Mouse (Mus musculus) CD8-positive naive resting alpha-beta T cell, adult 2 months (primary cell): ENCODE measurements around the gene Tmem50b.
"Not testable (repeated sequence)": the region's sequence is repeated elsewhere in the genome, so short reads cannot be mapped to it uniquely, and the experiment has no call there.

Source experiments
- DNase-seq, 2 experiments: peaks; one replicate each; pipeline ENCODE4 v3.0.0; 2022; ENCODE audit warnings: low read depth in 2 of 2, low spot score in 2 of 2

The Tmem50b gene

GRCm38 (mm10) chr16:91541573-91542081 lies 56.0 kb downstream of the Tmem50b start:
- DNase-seq, result no peak

DNA sequence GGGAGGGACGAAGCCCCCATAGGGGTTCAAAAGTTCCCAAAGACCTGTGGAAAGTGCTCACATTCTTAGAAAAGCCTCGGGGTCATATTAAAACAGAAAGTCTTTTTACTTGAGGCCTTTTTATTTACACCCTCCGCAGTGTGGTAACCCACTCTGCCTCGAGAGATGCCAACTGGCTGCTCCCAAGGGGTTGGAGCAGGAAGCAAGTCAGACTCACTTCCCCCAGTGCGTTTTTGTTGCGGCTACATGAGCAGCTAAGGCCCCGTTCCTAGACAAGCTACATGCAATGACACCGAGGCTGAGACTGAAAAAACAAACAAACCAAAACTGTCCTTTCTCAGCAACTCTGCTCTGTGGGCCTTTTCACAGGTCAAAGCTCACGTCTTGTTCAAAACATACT lies 59.1 kb downstream of the Tmem50b start:
- DNase-seq, result peak; percentile 33 to 53

DNA sequence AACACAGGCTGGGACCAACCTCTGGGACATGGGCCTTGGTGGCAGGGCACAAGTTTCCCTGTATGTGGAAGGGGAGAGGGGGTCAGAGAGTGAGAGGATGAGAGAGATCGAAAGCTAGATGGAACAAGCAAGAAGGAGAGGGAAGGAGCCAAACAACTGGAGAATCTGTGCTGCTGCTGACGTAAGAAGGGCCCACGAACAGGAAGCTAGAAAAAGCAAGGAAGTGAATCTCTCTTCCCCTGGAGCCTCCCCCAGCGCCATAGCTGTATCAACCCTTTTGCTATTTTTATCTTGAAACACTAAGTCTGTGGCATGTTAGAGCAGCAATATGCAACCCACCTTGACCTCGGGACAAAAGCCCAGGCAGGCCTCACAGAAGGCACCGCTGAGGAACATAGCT lies 59.5 kb downstream of the Tmem50b start:
- DNase-seq, result no peak

DNA sequence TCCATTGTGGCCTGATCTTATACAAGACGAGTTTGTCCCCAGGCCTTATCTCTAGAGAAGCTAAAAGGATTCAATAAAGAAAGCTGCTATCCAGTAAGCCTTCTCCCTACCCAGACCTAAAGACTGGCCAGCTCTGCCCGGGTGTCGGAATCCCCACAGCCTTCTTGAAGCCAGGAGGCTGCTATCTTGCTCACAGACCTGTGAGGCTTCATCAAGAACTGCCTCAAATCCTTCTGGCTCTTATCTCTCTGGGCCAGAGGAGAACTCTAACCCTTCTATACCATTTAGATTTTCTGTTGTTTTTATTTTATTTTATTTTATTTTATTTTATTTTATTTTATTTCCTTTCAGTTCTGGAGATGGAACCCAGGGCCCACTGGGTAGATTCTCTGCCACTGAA lies 60.5 kb downstream of the Tmem50b start:
- no peak for DNase-seq

GRCm38 (mm10) chr16:91536372-91536771 lies 61.2 kb downstream of the Tmem50b start:
- DNase-seq, result no peak

- no peak for DNase-seq
Observed at GRCm38 (mm10) chr16:91534888-91535287, 62.7 kb downstream of the Tmem50b start.

DNA sequence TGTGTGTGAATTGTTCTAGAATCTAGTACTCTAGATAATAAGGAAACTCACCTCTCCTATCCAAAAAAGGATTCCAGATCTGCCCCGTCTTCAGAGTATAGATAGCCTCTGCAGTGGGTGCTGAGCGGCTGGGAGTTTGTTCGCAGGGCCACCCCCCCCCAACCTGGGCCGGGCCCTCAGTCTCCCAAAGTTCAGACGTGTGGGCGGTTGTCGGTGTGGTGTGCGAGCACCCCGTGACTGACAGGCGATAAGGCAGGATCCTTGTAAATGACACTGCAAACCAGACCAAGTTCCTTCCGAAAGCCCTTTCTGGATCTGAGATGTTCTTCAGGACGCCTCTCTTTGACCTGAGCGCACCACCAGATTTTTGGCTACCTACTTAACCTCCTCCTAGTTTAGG lies 63.1 kb downstream of the Tmem50b start:
- DNase-seq, result peak; percentile 49 to 56

- peak; percentile 92 to 94 for DNase-seq
Observed at GRCm38 (mm10) chr16:91533097-91534001, 64.3 kb downstream of the Tmem50b start.

GRCm38 (mm10) chr16:91532429-91532828 lies 65.2 kb downstream of the Tmem50b start:
- DNase-seq, result no peak

DNA sequence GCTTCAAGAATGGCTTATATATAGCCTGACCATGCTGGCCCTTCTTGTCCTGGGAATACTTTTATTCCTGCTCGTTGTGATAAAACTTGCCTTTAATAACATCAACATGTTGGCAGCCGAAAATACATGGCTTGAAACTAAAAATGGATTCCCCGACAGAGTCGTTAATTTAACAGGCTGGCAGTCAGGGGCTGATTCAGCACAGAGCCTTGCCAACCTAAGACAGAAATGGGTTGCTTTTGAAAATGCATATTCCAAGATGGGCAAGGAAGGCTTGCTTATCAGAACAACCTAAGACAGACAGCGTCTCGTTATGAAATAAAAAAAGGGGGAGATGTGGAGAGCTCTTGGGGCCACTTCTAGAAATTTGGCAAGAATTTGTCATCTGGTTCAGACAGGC lies 65.7 kb downstream of the Tmem50b start:
- DNase-seq, result no peak

DNA sequence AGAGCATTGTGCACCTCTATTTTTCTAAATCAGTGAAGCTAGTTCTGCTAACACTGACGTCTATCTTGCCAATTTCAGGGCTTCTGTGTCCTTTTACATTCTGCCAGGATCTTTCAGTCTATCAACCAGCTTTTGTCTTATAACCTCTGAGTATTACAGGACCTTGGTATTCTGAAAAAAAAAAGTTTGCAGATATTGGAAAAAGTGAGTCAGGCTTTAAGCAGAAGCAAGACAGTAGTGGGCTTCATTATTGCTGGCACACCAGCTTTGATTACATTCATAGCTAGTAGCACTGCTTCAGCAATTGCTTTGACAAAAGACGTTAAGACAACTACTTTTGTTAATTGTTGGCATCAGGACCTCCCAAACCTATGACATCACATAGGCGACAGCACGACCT lies 66.8 kb downstream of the Tmem50b start:
- not testable (repeated sequence) for DNase-seq

GRCm38 (mm10) chr16:91528578-91528977 lies 69.0 kb downstream of the Tmem50b start:
- DNase-seq, result no peak

DNA sequence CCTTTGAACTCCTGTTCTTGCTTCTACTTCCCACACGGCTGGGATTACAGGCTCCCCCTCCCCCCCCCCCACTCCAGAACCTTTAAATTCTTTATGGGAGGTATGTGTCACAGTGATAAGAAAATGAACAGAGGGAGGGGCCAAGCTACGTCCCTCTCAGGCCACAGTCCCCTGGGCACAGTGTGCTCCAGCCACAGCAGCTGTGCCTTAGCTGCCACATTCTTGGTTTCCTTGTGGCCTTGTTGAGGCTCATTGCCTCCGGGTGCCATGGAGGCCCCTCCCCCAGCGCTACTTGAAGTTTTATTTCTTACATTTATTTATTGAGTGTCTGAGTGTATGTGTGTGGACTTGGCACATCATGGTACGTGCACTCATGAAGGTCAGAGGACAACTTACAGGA lies 70.1 kb downstream of the Tmem50b start:
- DNase-seq, result no peak

GRCm38 (mm10) chr16:91527051-91527450 lies 70.5 kb downstream of the Tmem50b start:
- no peak for DNase-seq

- DNase-seq, result no peak
Observed at GRCm38 (mm10) chr16:91526274-91526673, 71.3 kb downstream of the Tmem50b start.
